Mouse (Mus musculus) heart, embryonic 12.5 days (tissue): ENCODE results near the gene Rasgef1a. TPM values are rescaled to one million over a fixed set of nuclear protein-coding genes. Genes with fewer than 3 reads are reported as not detected.
A peak's percentile ranks its signal among the peaks of the same experiment; 100 is the strongest.

Source experiments
- ATAC-seq: fragments of 200-750 bp; cut with Nextera tagmentation; 2 replicates; pipeline ENCODE4 v1.8.0; 2017; ENCODE audit warnings: moderate TSS enrichment, moderate library complexity; ENCODE audit not compliant: insufficient number of reproducible peaks, low FRiP score
- H3K27ac ChIP-seq: fragments of 300-500 bp; sonication (generic); 2 replicates; pipeline ENCODE4 v1.5.1; 2016; ENCODE audit warnings: mild to moderate bottlenecking, moderate library complexity; ENCODE audit not compliant: poor library complexity, severe bottlenecking
- H3K27me3 ChIP-seq: fragments of 300-500 bp; sonication (generic); replicated peaks from 2 replicates; pipeline ENCODE4 v1.6.1; 2016; ENCODE audit warnings: mild to moderate bottlenecking, moderate library complexity
- H3K36me3 ChIP-seq: fragments of 300-500 bp; sonication (generic); 2 replicates; pipeline ENCODE4 v1.6.1; 2016; ENCODE audit warnings: mild to moderate bottlenecking, moderate library complexity
- H3K4me1 ChIP-seq: fragments of 300-500 bp; sonication (generic); replicated peaks from 2 replicates; pipeline ENCODE4 v1.6.1; 2016; ENCODE audit warnings: mild to moderate bottlenecking
- H3K4me2 ChIP-seq: fragments of 300-500 bp; sonication (generic); 2 replicates; pipeline ENCODE4 v1.6.1; 2016; ENCODE audit warnings: mild to moderate bottlenecking, moderate library complexity
- H3K4me3 ChIP-seq: fragments of 300-500 bp; sonication (generic); 2 replicates; pipeline ENCODE4 v1.5.1; 2016; ENCODE audit warnings: mild to moderate bottlenecking
- H3K9ac ChIP-seq: fragments of 300-500 bp; sonication (generic); 2 replicates; pipeline ENCODE4 v1.6.1; 2016; ENCODE audit warnings: mild to moderate bottlenecking, moderate library complexity
- H3K9me3 ChIP-seq: fragments of 300-500 bp; sonication (generic); replicated peaks from 2 replicates; pipeline ENCODE4 v1.6.1; 2016; ENCODE audit warnings: mild to moderate bottlenecking, moderate library complexity
- WGBS: fragments of 180-500 bp; shearing (Covaris S2); methylation state at CpG from one replicate; pipeline ENCODE4 v1.1.7; 2016; 5-methylcytosine and 5-hydroxymethylcytosine counted together
- polyA plus RNA-seq: library from polyadenylated mRNA; unstranded; fragments of >200 nt; fragmentation: Nextera tagmentation; extraction: Ambion mirVana; gene quantifications from 2 replicates; pipeline ENCODE4 v1.2.1, GENCODE M21; 2016

The Rasgef1a gene
- polyA plus RNA-seq, 1 experiment from 2014 or later: 0.51 TPM

DNA sequence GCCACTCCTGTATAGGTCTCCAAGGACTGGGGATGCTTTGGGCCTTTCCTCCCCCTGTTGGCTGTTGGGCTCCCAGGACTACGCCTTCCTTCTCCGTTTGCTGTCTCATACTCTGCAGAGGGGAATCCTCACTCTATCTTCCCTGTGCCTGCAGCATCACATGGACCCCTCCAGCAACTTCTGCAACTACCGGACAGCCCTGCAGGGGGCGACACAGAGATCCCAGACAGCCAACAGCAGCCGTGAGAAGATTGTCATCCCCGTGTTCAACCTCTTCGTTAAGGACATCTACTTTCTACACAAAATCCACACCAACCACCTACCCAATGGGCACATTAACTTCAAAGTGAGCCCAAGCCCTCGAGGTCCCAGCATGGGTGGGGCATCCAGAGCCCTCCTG is 76.7 kb downstream of the Rasgef1a start:
- no peak overlapping the region for H3K4me3 ChIP-seq
- no peaks in the 10 kb centered on the region for H3K36me3 ChIP-seq
- H3K4me1 ChIP-seq: no peaks in the 10 kb centered on the region
- no peak overlapping the region for H3K4me2 ChIP-seq
- H3K9ac ChIP-seq: no peak overlapping the region
- WGBS: 52% methylated on average over 8 of the region's 8 CpGs
- no peak for ATAC-seq
- H3K27ac ChIP-seq: no peak overlapping the region
- H3K9me3 ChIP-seq: no peaks in the 10 kb centered on the region
- H3K27me3 ChIP-seq: peaks cover 3% of the 10 kb centered on the region; the same call in 1 of the 2 replicates

- peaks cover 3% of the 10 kb centered on the region; the same call in 1 of the 2 replicates for H3K27me3 ChIP-seq
- H3K36me3 ChIP-seq: no peaks in the 10 kb centered on the region
- 81% methylated on average over 17 of the region's 17 CpGs for WGBS
- H3K4me2 ChIP-seq: no peak overlapping the region
- H3K9me3 ChIP-seq: no peaks in the 10 kb centered on the region
- ATAC-seq: no peak
- H3K9ac ChIP-seq: no peak overlapping the region
- no peak overlapping the region for H3K4me3 ChIP-seq
- no peaks in the 10 kb centered on the region for H3K4me1 ChIP-seq
- H3K27ac ChIP-seq: no peak overlapping the region
Observed at GRCm38 (mm10) chr6:118088750-118089440, 77.7 kb downstream of the Rasgef1a start.

GRCm38 (mm10) chr6:118090827-118091226 is 79.6 kb downstream of the Rasgef1a start:
- Histone ChIP-seq H3K4me3 (no peak overlapping the region), H3K36me3 (no peaks in the 10 kb centered on the region), H3K27ac (no peak overlapping the region), H3K4me1 (no peaks in the 10 kb centered on the region), H3K9me3 (no peaks in the 10 kb centered on the region), H3K9ac (no peak overlapping the region), H3K4me2 (no peak overlapping the region), H3K27me3 (peaks cover 3% of the 10 kb centered on the region; the same call in 1 of the 2 replicates)
- no peak for ATAC-seq
- WGBS: 77% methylated on average over 9 of the region's 9 CpGs

- H3K9me3 ChIP-seq: no peaks in the 10 kb centered on the region
- 68% methylated on average over 8 of the region's 8 CpGs for WGBS
- H3K4me3 ChIP-seq: no peak overlapping the region
- H3K4me2 ChIP-seq: no peak overlapping the region
- ATAC-seq: no peak
- H3K36me3 ChIP-seq: no peaks in the 10 kb centered on the region
- H3K9ac ChIP-seq: no peak overlapping the region
- no peak overlapping the region for H3K27ac ChIP-seq
- no peaks in the 10 kb centered on the region for H3K4me1 ChIP-seq
- H3K27me3 ChIP-seq: no peaks in the 10 kb centered on the region
Observed at GRCm38 (mm10) chr6:118097765-118098365, 86.6 kb downstream of the Rasgef1a start.

DNA sequence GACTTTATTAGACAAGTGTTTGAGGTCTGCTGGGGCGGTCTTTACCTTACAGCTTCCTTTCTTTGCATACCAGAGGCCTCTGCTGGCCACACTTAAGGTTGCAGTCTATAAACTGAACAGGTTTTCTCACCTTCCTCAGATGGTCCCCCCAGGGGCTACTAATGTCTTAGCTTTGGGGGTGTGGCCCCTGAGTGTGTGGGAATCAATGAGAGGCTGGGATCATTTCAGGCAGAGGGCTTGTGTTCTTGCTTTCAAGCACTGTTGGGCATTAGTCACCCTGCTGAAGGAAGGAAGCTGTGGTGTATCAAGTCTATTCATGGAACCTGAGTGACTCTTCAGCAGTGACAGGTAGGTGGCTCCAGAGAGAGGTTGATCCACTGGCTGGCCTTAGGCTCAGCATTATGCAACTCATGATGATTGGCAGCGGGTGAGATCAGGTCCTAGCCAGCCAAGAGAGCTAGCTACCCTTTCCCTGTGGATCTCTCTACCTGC is 88.1 kb downstream of the Rasgef1a start:
- no peaks in the 10 kb centered on the region for H3K27me3 ChIP-seq
- H3K36me3 ChIP-seq: no peaks in the 10 kb centered on the region
- no peaks in the 10 kb centered on the region for H3K9me3 ChIP-seq
- no peaks in the 10 kb centered on the region for H3K4me1 ChIP-seq
- no peak overlapping the region for H3K9ac ChIP-seq
- no peak overlapping the region for H3K27ac ChIP-seq
- H3K4me3 ChIP-seq: no peak overlapping the region
- no peak overlapping the region for H3K4me2 ChIP-seq
- 43% methylated on average over 2 of the region's 2 CpGs for WGBS
- ATAC-seq: peak; percentile 33; the same call in 1 of the 2 replicates

GRCm38 (mm10) chr6:118111810-118112209 is 100.6 kb downstream of the Rasgef1a start:
- Histone ChIP-seq H3K36me3 (peaks cover 35% of the 10 kb centered on the region), H3K9ac (no peak overlapping the region), H3K9me3 (no peaks in the 10 kb centered on the region), H3K4me2 (no peak overlapping the region), H3K27ac (no peak overlapping the region), H3K27me3 (no peaks in the 10 kb centered on the region), H3K4me3 (no peak overlapping the region), H3K4me1 (no peaks in the 10 kb centered on the region)
- 52% methylated on average over 1 of the region's 1 CpGs for WGBS
- no peak for ATAC-seq

DNA sequence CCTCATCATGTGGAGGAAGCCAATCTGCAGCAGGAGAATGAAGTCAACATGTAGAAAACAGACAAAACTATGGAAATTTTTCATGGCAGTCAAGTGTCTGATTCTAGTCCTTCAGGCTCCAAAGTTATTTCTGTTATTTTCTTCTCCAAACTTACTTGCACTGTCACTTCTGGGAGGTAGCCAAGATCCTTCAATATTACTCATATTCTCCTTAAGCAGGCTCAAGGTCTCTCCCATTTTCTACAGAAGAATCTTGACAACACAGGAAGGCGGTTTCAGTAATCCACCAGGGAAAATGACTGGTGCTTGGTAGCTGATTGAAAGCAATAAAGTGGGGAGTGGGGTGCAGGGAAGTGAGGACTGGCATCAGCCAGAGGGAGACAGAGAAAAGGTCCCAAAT is 111.5 kb downstream of the Rasgef1a start:
- Histone ChIP-seq H3K27ac (no peak overlapping the region), H3K36me3 (peaks cover 32% of the 10 kb centered on the region), H3K4me3 (no peak overlapping the region), H3K9me3 (no peaks in the 10 kb centered on the region), H3K4me1 (peaks cover 9% of the 10 kb centered on the region), H3K9ac (no peak overlapping the region), H3K27me3 (no peaks in the 10 kb centered on the region), H3K4me2 (no peak overlapping the region)
- 86% methylated on average over 1 of the region's 1 CpGs for WGBS
- ATAC-seq: no peak

DNA sequence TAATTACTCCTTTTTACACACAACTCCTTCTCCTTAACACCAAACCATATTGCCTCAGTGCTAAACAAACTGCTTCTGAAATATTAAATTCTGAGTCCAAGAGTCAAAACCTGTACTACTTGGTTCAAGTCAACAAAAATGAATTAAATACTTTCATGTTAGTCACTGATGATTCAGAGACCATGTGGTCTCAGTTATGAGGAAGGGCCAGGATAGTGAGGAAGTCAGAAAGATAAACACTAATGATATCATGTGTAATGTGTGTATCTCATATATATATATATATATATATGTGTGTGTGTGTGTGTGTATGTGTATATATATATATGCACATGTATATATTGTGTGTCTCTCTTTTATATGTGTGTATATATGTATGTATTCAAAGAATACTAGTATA is 115.3 kb downstream of the Rasgef1a start:
- H3K4me1 ChIP-seq: peaks cover 20% of the 10 kb centered on the region
- H3K4me2 ChIP-seq: no peak overlapping the region
- H3K36me3 ChIP-seq: peaks cover 23% of the 10 kb centered on the region
- no peak overlapping the region for H3K4me3 ChIP-seq
- no peak overlapping the region for H3K9ac ChIP-seq
- ATAC-seq: no peak
- H3K27ac ChIP-seq: no peak overlapping the region
- H3K9me3 ChIP-seq: no peaks in the 10 kb centered on the region
- H3K27me3 ChIP-seq: no peaks in the 10 kb centered on the region

GRCm38 (mm10) chr6:118127198-118127597 is 116.0 kb downstream of the Rasgef1a start:
- Histone ChIP-seq H3K36me3 (peaks cover 22% of the 10 kb centered on the region), H3K9me3 (no peaks in the 10 kb centered on the region), H3K27ac (no peak overlapping the region), H3K4me2 (no peak overlapping the region), H3K27me3 (no peaks in the 10 kb centered on the region), H3K4me1 (peaks cover 20% of the 10 kb centered on the region), H3K4me3 (no peak overlapping the region), H3K9ac (no peak overlapping the region)
- no peak for ATAC-seq
- WGBS: 72% methylated on average over 7 of the region's 7 CpGs

GRCm38 (mm10) chr6:118127827-118128487 is 116.7 kb downstream of the Rasgef1a start:
- H3K9me3 ChIP-seq: no peaks in the 10 kb centered on the region
- no peak overlapping the region for H3K4me3 ChIP-seq
- H3K36me3 ChIP-seq: peaks cover 14% of the 10 kb centered on the region
- no peak for ATAC-seq
- H3K9ac ChIP-seq: no peak overlapping the region
- H3K27me3 ChIP-seq: no peaks in the 10 kb centered on the region
- H3K4me1 ChIP-seq: peaks cover 20% of the 10 kb centered on the region
- no peak overlapping the region for H3K27ac ChIP-seq
- H3K4me2 ChIP-seq: no peak overlapping the region
- WGBS: 5% methylated on average over 6 of the region's 6 CpGs

DNA sequence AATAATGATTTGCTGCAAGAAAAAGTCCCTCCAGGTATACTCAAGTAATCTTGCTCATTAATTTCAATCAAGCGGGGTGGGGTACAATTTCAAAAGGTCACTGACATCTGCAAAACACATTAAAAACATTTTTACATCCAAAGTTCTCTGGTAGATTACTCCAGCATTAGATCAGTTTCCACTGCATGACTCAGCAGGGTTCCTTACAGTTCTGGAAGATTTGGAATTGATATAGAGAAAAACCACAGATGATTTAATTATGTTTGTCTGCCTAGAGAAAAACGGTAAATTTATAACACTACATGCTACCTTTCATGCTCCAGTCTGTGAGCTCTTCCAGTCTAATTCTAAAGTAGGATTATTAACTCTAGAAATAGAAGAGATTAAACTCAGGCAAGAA is 118.8 kb downstream of the Rasgef1a start:
- Histone ChIP-seq H3K9ac (no peak overlapping the region), H3K9me3 (no peaks in the 10 kb centered on the region), H3K4me2 (no peak overlapping the region), H3K4me3 (no peak overlapping the region), H3K36me3 (peaks cover 3% of the 10 kb centered on the region), H3K4me1 (peaks cover 20% of the 10 kb centered on the region), H3K27ac (no peak overlapping the region), H3K27me3 (no peaks in the 10 kb centered on the region)
- no peak for ATAC-seq
- 76% methylated on average over 2 of the region's 2 CpGs for WGBS
